Mouse (Mus musculus): ENCODE measurements around the gene Dab1. TPM values are rescaled to one million over a fixed set of nuclear protein-coding genes. Genes with fewer than 3 reads are reported as not detected.

Gene Dab1
- polyA plus RNA-seq, 1 experiment from 2014 or later, result 195 TPM

DNA sequence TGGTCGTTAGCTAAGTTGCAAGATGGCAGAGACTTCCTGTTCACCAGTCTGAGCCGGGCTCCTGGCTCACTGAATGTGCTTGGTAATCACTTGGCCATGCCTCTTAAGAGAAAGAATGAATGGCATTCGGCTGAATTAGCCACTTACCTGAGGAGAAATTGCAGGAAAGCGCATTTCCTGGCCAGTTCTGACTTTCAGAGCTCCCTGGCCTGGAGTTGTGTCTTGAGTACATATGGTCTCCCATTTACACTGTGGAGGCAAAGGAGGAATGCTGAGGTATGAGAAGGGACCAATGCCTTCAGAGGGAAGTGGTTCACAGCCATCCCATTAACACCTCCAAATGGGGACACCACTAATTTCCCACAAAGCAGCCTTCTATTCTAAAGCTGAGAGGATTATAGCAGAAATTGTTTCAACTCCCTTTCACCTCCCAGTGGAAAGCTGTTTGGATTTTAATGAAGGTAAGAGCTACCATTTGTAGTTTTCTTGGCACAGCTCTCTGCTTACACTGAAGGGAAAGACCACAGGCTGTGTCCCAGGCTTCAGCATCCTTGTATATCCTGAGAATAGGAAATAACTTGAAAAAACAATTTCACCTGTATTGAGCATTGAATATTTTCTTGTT, 931.5 kb downstream of the Dab1 start:
- H3K4me3 ChIP-seq (replicated peaks; ENCODE audit: low read length), result no peak overlapping the region
- no peaks in the 10 kb centered on the region for H3K9me3 ChIP-seq (ENCODE audit: control insufficient read depth, low read length)
- no peak for ATAC-seq
- no peaks in the 10 kb centered on the region for H3K36me3 ChIP-seq (ENCODE audit: control insufficient read depth, insufficient read depth)
- WGBS, result 51% methylated on average over 4 of the region's 4 CpGs
- peaks cover 32% of the 10 kb centered on the region for H3K4me1 ChIP-seq (replicated peaks; ENCODE audit: control insufficient read depth, insufficient read depth, low read length)
- H3K4me2 ChIP-seq (ENCODE audit: low read length), result no peak overlapping the region
- H3K9ac ChIP-seq (replicated peaks; ENCODE audit: low read depth, low read length), result no peak overlapping the region
- H3K27ac ChIP-seq (ENCODE audit: low read length), result no peak overlapping the region
- no peaks in the 10 kb centered on the region for H3K27me3 ChIP-seq (replicated peaks; ENCODE audit: control insufficient read depth, insufficient read depth, low read length)

- Histone ChIP-seq H3K36me3 (ENCODE audit: control insufficient read depth, insufficient read depth) (no peaks in the 10 kb centered on the region), H3K27ac (ENCODE audit: low read length) (no peak overlapping the region), H3K4me2 (ENCODE audit: low read length) (no peak overlapping the region), H3K9ac (replicated peaks; ENCODE audit: low read depth, low read length) (no peak overlapping the region), H3K9me3 (ENCODE audit: control insufficient read depth, low read length) (no peaks in the 10 kb centered on the region), H3K4me1 (replicated peaks; ENCODE audit: control insufficient read depth, insufficient read depth, low read length) (peaks cover 36% of the 10 kb centered on the region), H3K27me3 (replicated peaks; ENCODE audit: control insufficient read depth, insufficient read depth, low read length) (no peaks in the 10 kb centered on the region), H3K4me3 (replicated peaks; ENCODE audit: low read length) (no peak overlapping the region)
- 89% methylated on average over 17 of the region's 17 CpGs for WGBS
- no peak for ATAC-seq
These were observed 932.4 kb downstream of the Dab1 start for GRCm38 (mm10) chr4:104551390-104552070.

GRCm38 (mm10) chr4:104555408-104555807, 936.2 kb downstream of the Dab1 start:
- Histone ChIP-seq H3K27ac (ENCODE audit: low read length) (no peak overlapping the region), H3K27me3 (replicated peaks; ENCODE audit: control insufficient read depth, insufficient read depth, low read length) (no peaks in the 10 kb centered on the region), H3K9me3 (ENCODE audit: control insufficient read depth, low read length) (no peaks in the 10 kb centered on the region), H3K36me3 (ENCODE audit: control insufficient read depth, insufficient read depth) (no peaks in the 10 kb centered on the region), H3K9ac (replicated peaks; ENCODE audit: low read depth, low read length) (no peak overlapping the region), H3K4me3 (replicated peaks; ENCODE audit: low read length) (no peak overlapping the region), H3K4me2 (ENCODE audit: low read length) (no peak overlapping the region), H3K4me1 (replicated peaks; ENCODE audit: control insufficient read depth, insufficient read depth, low read length) (peaks cover 20% of the 10 kb centered on the region)
- WGBS, result 81% methylated on average over 2 of the region's 2 CpGs
- no peak for ATAC-seq

- no peak for ATAC-seq
- Histone ChIP-seq H3K4me1 (replicated peaks; ENCODE audit: control insufficient read depth, insufficient read depth, low read length) (no peaks in the 10 kb centered on the region), H3K9me3 (ENCODE audit: control insufficient read depth, low read length) (no peaks in the 10 kb centered on the region), H3K36me3 (ENCODE audit: control insufficient read depth, insufficient read depth) (no peaks in the 10 kb centered on the region), H3K27me3 (replicated peaks; ENCODE audit: control insufficient read depth, insufficient read depth, low read length) (no peaks in the 10 kb centered on the region), H3K9ac (replicated peaks; ENCODE audit: low read depth, low read length) (no peak overlapping the region), H3K4me3 (replicated peaks; ENCODE audit: low read length) (no peak overlapping the region), H3K4me2 (ENCODE audit: low read length) (no peak overlapping the region), H3K27ac (ENCODE audit: low read length) (no peak overlapping the region)
- WGBS, result 74% methylated on average over 5 of the region's 5 CpGs
These were observed 944.4 kb downstream of the Dab1 start for GRCm38 (mm10) chr4:104563512-104563911.

- Histone ChIP-seq H3K27me3 (replicated peaks; ENCODE audit: control insufficient read depth, insufficient read depth, low read length) (no peaks in the 10 kb centered on the region), H3K4me2 (ENCODE audit: low read length) (no peak overlapping the region), H3K4me1 (replicated peaks; ENCODE audit: control insufficient read depth, insufficient read depth, low read length) (no peaks in the 10 kb centered on the region), H3K36me3 (ENCODE audit: control insufficient read depth, insufficient read depth) (no peaks in the 10 kb centered on the region), H3K9ac (replicated peaks; ENCODE audit: low read depth, low read length) (no peak overlapping the region), H3K27ac (ENCODE audit: low read length) (no peak overlapping the region), H3K4me3 (replicated peaks; ENCODE audit: low read length) (no peak overlapping the region), H3K9me3 (ENCODE audit: control insufficient read depth, low read length) (no peaks in the 10 kb centered on the region)
- 72% methylated on average over 4 of the region's 4 CpGs for WGBS
- ATAC-seq, result no peak
These were observed 951.4 kb downstream of the Dab1 start for GRCm38 (mm10) chr4:104570523-104570922.

- Histone ChIP-seq H3K4me1 (replicated peaks; ENCODE audit: control insufficient read depth, insufficient read depth, low read length) (no peaks in the 10 kb centered on the region), H3K27ac (ENCODE audit: low read length) (no peak overlapping the region), H3K36me3 (ENCODE audit: control insufficient read depth, insufficient read depth) (no peaks in the 10 kb centered on the region), H3K4me3 (replicated peaks; ENCODE audit: low read length) (no peak overlapping the region), H3K27me3 (replicated peaks; ENCODE audit: control insufficient read depth, insufficient read depth, low read length) (no peaks in the 10 kb centered on the region), H3K9ac (replicated peaks; ENCODE audit: low read depth, low read length) (no peak overlapping the region), H3K9me3 (ENCODE audit: control insufficient read depth, low read length) (no peaks in the 10 kb centered on the region), H3K4me2 (ENCODE audit: low read length) (no peak overlapping the region)
- no peak for ATAC-seq
- 75% methylated on average over 8 of the region's 8 CpGs for WGBS
These were observed 953.3 kb downstream of the Dab1 start for GRCm38 (mm10) chr4:104572440-104572839.

- peaks cover 1% of the 10 kb centered on the region; the same call in 1 of the 2 replicates for H3K4me1 ChIP-seq (replicated peaks; ENCODE audit: control insufficient read depth, insufficient read depth, low read length)
- no peaks in the 10 kb centered on the region for H3K27me3 ChIP-seq (replicated peaks; ENCODE audit: control insufficient read depth, insufficient read depth, low read length)
- no peak overlapping the region for H3K9ac ChIP-seq (replicated peaks; ENCODE audit: low read depth, low read length)
- WGBS, result 80% methylated on average over 7 of the region's 7 CpGs
- no peak overlapping the region for H3K4me3 ChIP-seq (replicated peaks; ENCODE audit: low read length)
- no peaks in the 10 kb centered on the region for H3K9me3 ChIP-seq (ENCODE audit: control insufficient read depth, low read length)
- no peak overlapping the region for H3K27ac ChIP-seq (ENCODE audit: low read length)
- ATAC-seq, result no peak
- no peak overlapping the region for H3K4me2 ChIP-seq (ENCODE audit: low read length)
- no peaks in the 10 kb centered on the region for H3K36me3 ChIP-seq (ENCODE audit: control insufficient read depth, insufficient read depth)
These were observed 954.3 kb downstream of the Dab1 start for GRCm38 (mm10) chr4:104573419-104573818.

GRCm38 (mm10) chr4:104578370-104578769, 959.2 kb downstream of the Dab1 start:
- no peaks in the 10 kb centered on the region for H3K27me3 ChIP-seq (replicated peaks; ENCODE audit: control insufficient read depth, insufficient read depth, low read length)
- 0 out of 2 replicates have a peak, but pooled peaks have one; percentile 38 for ATAC-seq
- no peak overlapping the region for H3K27ac ChIP-seq (ENCODE audit: low read length)
- no peak overlapping the region for H3K9ac ChIP-seq (replicated peaks; ENCODE audit: low read depth, low read length)
- no peak overlapping the region for H3K4me2 ChIP-seq (ENCODE audit: low read length)
- H3K36me3 ChIP-seq (ENCODE audit: control insufficient read depth, insufficient read depth), result no peaks in the 10 kb centered on the region
- H3K9me3 ChIP-seq (ENCODE audit: control insufficient read depth, low read length), result no peaks in the 10 kb centered on the region
- no peak overlapping the region for H3K4me3 ChIP-seq (replicated peaks; ENCODE audit: low read length)
- WGBS, result 12% methylated on average over 3 of the region's 3 CpGs
- peaks cover 14% of the 10 kb centered on the region; the same call in 1 of the 2 replicates for H3K4me1 ChIP-seq (replicated peaks; ENCODE audit: control insufficient read depth, insufficient read depth, low read length)

GRCm38 (mm10) chr4:104579946-104580544, 960.9 kb downstream of the Dab1 start:
- H3K9ac ChIP-seq (replicated peaks; ENCODE audit: low read depth, low read length), result no peak overlapping the region
- no peaks in the 10 kb centered on the region for H3K27me3 ChIP-seq (replicated peaks; ENCODE audit: control insufficient read depth, insufficient read depth, low read length)
- 77% methylated on average over 5 of the region's 5 CpGs for WGBS
- H3K4me3 ChIP-seq (replicated peaks; ENCODE audit: low read length), result no peak overlapping the region
- H3K4me1 ChIP-seq (replicated peaks; ENCODE audit: control insufficient read depth, insufficient read depth, low read length), result peaks cover 14% of the 10 kb centered on the region; the same call in 1 of the 2 replicates
- no peak overlapping the region for H3K4me2 ChIP-seq (ENCODE audit: low read length)
- H3K36me3 ChIP-seq (ENCODE audit: control insufficient read depth, insufficient read depth), result no peaks in the 10 kb centered on the region
- H3K9me3 ChIP-seq (ENCODE audit: control insufficient read depth, low read length), result no peaks in the 10 kb centered on the region
- ATAC-seq, result no peak
- no peak overlapping the region for H3K27ac ChIP-seq (ENCODE audit: low read length)

Measured in forebrain, embryonic 16.5 days (tissue).